Mouse (Mus musculus) embryonic facial prominence, embryonic 14.5 days (tissue): ENCODE data around the gene Zfp598. TPM values are rescaled to one million over a fixed set of nuclear protein-coding genes. Genes with fewer than 3 reads are reported as not detected.
A peak's percentile ranks its signal among the peaks of the same experiment; 100 is the strongest.

ENCODE experiments used
- ATAC-seq: fragments of 200-750 bp; cut with Nextera tagmentation; 2 replicates; pipeline ENCODE4 v1.8.0; 2017; ENCODE audit warnings: low read depth, moderate number of reproducible peaks, moderate TSS enrichment
- DNase-seq: peaks from one replicate; pipeline ENCODE4 v3.0.0-alpha.2; 2015; ENCODE audit warnings: low spot score
- H3K27ac ChIP-seq: fragments of 300-500 bp; sonication (generic); replicated peaks from 2 replicates; pipeline ENCODE4 v1.5.1; 2014; ENCODE audit warnings: low read depth, mild to moderate bottlenecking, low read length, moderate library complexity
- H3K27me3 ChIP-seq: fragments of 300-500 bp; sonication (generic); replicated peaks from 2 replicates; pipeline ENCODE4 v1.6.1; 2014; ENCODE audit warnings: low read length; ENCODE audit not compliant: control insufficient read depth, insufficient read depth
- H3K36me3 ChIP-seq: fragments of 300-500 bp; sonication (generic); 2 replicates; pipeline ENCODE4 v1.6.1; 2014; ENCODE audit warnings: low read length, mixed read lengths; ENCODE audit not compliant: control insufficient read depth, insufficient read depth
- H3K4me1 ChIP-seq: fragments of 300-500 bp; sonication (generic); 2 replicates; pipeline ENCODE4 v1.6.1; 2014; ENCODE audit warnings: antibody characterized with exemption, low read length; ENCODE audit not compliant: control insufficient read depth, insufficient read depth
- H3K4me2 ChIP-seq: fragments of 300-500 bp; sonication (generic); 2 replicates; pipeline ENCODE4 v1.6.1; 2014; ENCODE audit warnings: low read depth, mild to moderate bottlenecking, low read length, moderate library complexity, mixed read lengths
- H3K4me3 ChIP-seq: fragments of 300-500 bp; sonication (generic); 2 replicates; pipeline ENCODE4 v1.5.1; 2014; ENCODE audit warnings: low read depth, mild to moderate bottlenecking, low read length
- H3K9ac ChIP-seq: fragments of 300-500 bp; sonication (generic); 2 replicates; pipeline ENCODE4 v1.6.1; 2014; ENCODE audit warnings: low read depth, mild to moderate bottlenecking, low read length, moderate library complexity, mixed read lengths
- H3K9me3 ChIP-seq: fragments of 300-500 bp; sonication (generic); 2 replicates; pipeline ENCODE4 v1.6.1; 2016; ENCODE audit warnings: low read length; ENCODE audit not compliant: control insufficient read depth
- WGBS: fragments of 180-500 bp; shearing (Covaris S2); extraction: QIAGEN DNeasy Blood & Tissue Kit; methylation state at CpG from one replicate; pipeline ENCODE4 v1.1.7; 2014; 5-methylcytosine and 5-hydroxymethylcytosine counted together
- polyA plus RNA-seq: library from polyadenylated mRNA; unstranded; fragments of >200 nt; fragmentation: Nextera tagmentation; extraction: Ambion mirVana; gene quantifications from 2 replicates; pipeline ENCODE4 v1.2.1, GENCODE M21; 2014

The Zfp598 gene
- polyA plus RNA-seq, 1 experiment from 2014 or later: 25.2 TPM

DNA sequence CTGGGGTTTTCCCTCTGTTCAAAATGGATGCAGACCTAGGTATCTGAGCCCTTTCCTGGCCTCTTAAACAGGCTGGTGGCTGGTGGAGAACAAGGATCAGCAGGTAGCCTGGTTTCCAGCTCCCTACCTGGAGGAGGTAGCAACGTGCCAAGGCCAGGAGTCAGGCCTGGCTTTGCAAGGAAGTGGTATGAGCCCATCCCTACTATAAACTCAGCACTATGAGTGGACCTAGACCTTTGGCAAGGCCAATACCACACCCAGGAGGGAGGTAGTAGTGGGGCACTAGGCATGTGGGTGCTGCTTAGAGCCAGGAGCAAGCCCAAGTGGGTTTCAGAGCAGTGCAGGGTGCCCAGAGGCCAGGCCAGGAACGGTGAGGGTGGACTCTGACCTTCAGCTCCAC lies 30.0 kb downstream of the Zfp598 start:
- no peak for DNase-seq
- H3K9ac ChIP-seq: no peak overlapping the region
- 75% methylated on average over 2 of the region's 2 CpGs for WGBS
- peaks cover 16% of the 10 kb centered on the region for H3K4me1 ChIP-seq
- no peaks in the 10 kb centered on the region for H3K27me3 ChIP-seq
- H3K9me3 ChIP-seq: no peaks in the 10 kb centered on the region
- ATAC-seq: no peak
- H3K4me2 ChIP-seq: no peak overlapping the region
- no peak overlapping the region for H3K4me3 ChIP-seq
- H3K36me3 ChIP-seq: peaks cover 44% of the 10 kb centered on the region
- H3K27ac ChIP-seq: no peak overlapping the region

DNA sequence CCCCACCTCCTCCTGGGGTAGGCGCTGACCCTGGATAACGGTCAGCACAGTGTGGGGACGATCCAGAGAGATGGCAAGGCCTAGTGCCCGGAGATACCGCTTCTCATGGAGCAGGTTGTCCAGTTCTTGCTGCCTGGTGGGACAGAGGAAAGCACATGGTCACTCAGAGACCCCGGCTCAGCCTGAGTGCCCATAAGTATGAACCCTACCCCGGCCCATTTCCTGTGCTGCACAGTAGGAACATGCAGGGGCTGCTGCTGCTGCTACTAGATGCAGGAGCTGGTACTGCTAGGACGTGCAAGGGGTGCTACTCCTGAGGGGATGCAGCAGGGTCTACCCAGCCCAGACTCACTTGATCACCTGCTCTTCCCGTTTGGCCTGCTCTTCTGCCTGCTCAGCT lies 31.8 kb downstream of the Zfp598 start:
- Histone ChIP-seq H3K9ac (no peak overlapping the region; the same call in 1 of the 2 replicates), H3K4me1 (peaks cover 11% of the 10 kb centered on the region), H3K4me3 (no peak overlapping the region), H3K27me3 (no peaks in the 10 kb centered on the region), H3K4me2 (no peak overlapping the region), H3K9me3 (no peaks in the 10 kb centered on the region), H3K36me3 (peaks cover 53% of the 10 kb centered on the region), H3K27ac (no peak overlapping the region)
- ATAC-seq (no peak), DNase-seq (no peak)
- 94% methylated on average over 9 of the region's 9 CpGs for WGBS

DNA sequence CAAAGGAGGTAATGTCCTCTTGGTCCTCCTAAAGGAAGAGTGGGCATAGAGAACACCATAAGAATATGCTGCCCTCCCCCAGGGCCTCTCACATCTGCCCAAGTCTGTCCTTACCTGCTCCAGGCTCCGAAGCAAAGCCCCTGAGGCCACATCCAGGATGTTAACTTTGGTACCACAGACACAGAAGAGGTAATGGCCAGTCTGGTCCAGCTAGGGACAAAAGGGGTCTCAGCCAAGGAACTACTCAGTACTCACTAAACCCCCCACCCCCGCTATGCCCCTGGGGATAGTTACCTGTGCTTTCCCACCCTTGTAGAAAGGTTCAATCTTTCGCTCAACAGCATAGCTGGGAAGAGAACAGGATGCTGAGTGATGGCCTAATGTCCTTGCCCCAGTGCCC lies 36.3 kb downstream of the Zfp598 start:
- H3K4me3 ChIP-seq: no peak overlapping the region
- no peaks in the 10 kb centered on the region; the same call in 1 of the 2 replicates for H3K4me1 ChIP-seq
- no peak overlapping the region for H3K9ac ChIP-seq
- H3K36me3 ChIP-seq: peaks cover 37% of the 10 kb centered on the region
- H3K27me3 ChIP-seq: no peaks in the 10 kb centered on the region
- DNase-seq: no peak
- no peaks in the 10 kb centered on the region for H3K9me3 ChIP-seq
- H3K27ac ChIP-seq: no peak overlapping the region
- no peak overlapping the region for H3K4me2 ChIP-seq
- ATAC-seq: no peak
- 92% methylated on average over 3 of the region's 3 CpGs for WGBS

DNA sequence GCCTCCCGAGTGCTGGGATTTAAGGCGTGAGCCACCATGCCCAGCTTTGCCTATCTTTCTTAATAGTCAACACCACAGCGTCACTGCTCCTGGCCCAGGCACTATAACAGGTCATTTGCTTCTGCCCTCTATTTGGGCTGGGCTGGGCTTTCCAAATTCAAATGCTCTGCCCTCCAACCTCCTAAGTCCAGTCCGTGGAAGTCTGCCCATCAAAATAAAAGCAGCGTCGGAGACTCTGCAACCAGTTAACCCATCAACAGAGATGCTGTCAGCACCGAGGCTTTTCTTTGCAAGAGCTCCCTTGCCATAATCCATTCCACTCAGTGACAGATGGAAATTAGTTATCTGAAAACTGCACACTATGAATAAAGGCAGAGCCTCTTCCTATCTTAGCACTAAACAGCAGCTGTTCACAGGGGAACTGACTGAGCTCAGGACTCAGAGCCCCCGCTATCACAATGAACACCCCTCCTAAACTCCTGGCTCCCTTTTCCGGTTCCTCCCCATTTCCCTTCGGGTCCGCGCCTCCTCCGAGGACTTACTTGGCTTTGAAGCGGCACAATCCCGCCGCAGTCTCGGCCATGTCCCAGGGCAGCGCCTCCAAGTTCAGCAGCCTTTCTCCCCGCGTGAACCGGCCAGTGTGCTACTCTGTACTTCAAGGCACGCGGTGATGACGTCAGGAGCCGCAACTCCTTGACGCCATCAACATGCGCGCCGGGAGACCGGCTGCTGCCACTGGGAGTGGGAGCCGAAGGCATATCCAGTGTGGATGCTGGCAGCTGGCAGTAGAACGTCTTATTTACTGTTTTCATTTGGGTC lies 37.7 kb downstream of the Zfp598 start, which contains the start of gene Tbl3:
Tbl3 (minus strand) TSS at position 679 of the 819 bp plus-strand sequence.
- no peaks in the 10 kb centered on the region for H3K27me3 ChIP-seq
- peaks cover 24% of the 10 kb centered on the region for H3K36me3 ChIP-seq
- peak within 1 kb of the TSS; percentile 78 for H3K27ac ChIP-seq
- 5% methylated on average over 32 of the region's 32 CpGs for WGBS
- H3K4me1 ChIP-seq: no peaks in the 10 kb centered on the region; the same call in 1 of the 2 replicates
- H3K9ac ChIP-seq: peak within 1 kb of the TSS; percentile 73
- H3K4me2 ChIP-seq: peak within 1 kb of the TSS; percentile 71
- H3K9me3 ChIP-seq: no peaks in the 10 kb centered on the region
- ATAC-seq (peak; percentile 93), DNase-seq (peak; percentile 96)
- peak within 1 kb of the TSS; percentile 70 for H3K4me3 ChIP-seq

DNA sequence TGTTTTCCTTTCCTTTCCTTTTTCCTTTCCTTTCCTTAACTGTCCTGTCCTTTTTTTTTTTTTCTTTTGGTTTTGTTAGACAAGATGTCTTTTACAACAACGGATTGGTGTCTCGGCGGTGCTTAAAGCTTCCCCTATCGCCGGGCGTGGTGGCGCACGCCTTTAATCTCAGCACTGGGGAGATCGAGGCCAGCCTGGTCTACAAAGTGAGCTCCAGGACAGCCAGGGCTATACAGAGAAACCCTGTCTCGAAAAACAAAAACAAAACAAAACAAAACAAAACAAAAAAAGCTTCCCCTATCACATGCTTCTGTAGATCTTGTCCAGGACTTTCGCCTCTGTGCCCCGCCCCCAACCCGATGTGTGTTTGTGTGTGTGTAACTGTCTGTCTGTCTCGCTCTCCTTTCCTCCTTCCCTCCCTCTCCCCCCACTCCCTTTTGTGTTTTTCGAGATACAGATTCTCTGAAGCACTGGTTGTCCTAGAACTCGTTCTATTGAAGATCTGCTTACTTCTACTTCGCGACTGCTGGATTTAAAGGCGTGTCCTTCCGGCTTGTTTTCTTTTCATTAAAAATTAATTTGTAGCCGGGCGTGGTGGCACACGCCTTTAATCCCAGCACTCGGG lies 38.4 kb downstream of the Zfp598 start:
- Histone ChIP-seq H3K4me1 (no peaks in the 10 kb centered on the region; the same call in 1 of the 2 replicates), H3K4me3 (peak overlapping the region; percentile 70), H3K27ac (peak overlapping the region; percentile 78), H3K36me3 (peaks cover 18% of the 10 kb centered on the region), H3K9ac (peak overlapping the region; percentile 73), H3K4me2 (peak overlapping the region; percentile 71), H3K9me3 (no peaks in the 10 kb centered on the region), H3K27me3 (no peaks in the 10 kb centered on the region)
- WGBS: 4% methylated on average over 24 of the region's 24 CpGs
- peak; percentile 25 for DNase-seq
- 0 out of 2 replicates have a peak, but pooled peaks have one; percentile 39 for ATAC-seq

DNA sequence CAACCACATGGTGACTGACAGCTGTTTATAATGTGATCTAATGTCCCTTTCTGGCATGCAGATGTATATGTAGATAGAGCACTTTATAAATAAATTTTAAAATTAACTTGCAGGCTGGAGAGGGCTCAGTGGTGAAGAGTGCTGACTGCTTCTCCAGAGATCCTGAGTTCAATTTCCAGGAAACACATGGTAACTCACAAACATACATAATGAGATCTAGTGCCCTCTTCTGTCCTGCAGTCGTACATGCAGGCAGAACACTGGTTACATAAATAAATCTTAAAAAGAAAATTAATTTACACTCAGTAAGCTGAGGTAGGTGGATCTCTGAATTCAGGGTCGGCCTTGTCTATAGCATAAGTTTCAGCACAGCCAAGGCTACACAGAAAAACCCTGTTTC lies 39.2 kb downstream of the Zfp598 start:
- Histone ChIP-seq H3K27me3 (no peaks in the 10 kb centered on the region), H3K9me3 (no peaks in the 10 kb centered on the region), H3K27ac (no peak overlapping the region), H3K9ac (no peak overlapping the region; the same call in 1 of the 2 replicates), H3K4me3 (no peak overlapping the region), H3K4me2 (0 out of 2 replicates have a peak overlapping the region, but pooled peaks have one; percentile 71), H3K4me1 (no peaks in the 10 kb centered on the region; the same call in 1 of the 2 replicates), H3K36me3 (peaks cover 17% of the 10 kb centered on the region)
- WGBS: 32% methylated on average over 2 of the region's 2 CpGs
- DNase-seq (peak; percentile 58), ATAC-seq (no peak)

DNA sequence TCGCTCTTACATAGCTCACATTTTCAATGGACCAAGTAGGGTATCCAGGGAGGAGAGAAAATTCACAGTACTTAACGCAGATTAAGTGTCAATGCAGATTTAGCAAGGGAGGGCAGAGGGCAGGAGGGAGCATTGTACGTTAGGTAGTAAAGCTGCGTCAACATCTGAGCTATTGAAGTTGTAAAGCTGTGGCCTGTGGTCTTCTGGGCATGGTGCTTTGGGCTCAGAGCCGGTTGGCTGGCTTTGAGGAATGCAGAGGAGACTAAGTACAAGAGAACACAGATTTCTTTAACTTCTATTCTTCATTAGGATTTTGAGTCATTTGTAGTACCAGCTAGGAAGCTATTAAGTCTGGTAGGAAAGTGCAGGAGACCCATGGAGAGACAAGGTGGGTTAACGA lies 46.1 kb downstream of the Zfp598 start:
- Histone ChIP-seq H3K27ac (no peak overlapping the region), H3K4me3 (no peak overlapping the region), H3K9ac (no peak overlapping the region), H3K9me3 (no peaks in the 10 kb centered on the region), H3K4me1 (no peaks in the 10 kb centered on the region; the same call in 1 of the 2 replicates), H3K27me3 (no peaks in the 10 kb centered on the region), H3K4me2 (no peak overlapping the region), H3K36me3 (peaks cover 21% of the 10 kb centered on the region; the same call in 1 of the 2 replicates)
- ATAC-seq (no peak), DNase-seq (no peak)
- WGBS: 78% methylated on average over 6 of the region's 6 CpGs

DNA sequence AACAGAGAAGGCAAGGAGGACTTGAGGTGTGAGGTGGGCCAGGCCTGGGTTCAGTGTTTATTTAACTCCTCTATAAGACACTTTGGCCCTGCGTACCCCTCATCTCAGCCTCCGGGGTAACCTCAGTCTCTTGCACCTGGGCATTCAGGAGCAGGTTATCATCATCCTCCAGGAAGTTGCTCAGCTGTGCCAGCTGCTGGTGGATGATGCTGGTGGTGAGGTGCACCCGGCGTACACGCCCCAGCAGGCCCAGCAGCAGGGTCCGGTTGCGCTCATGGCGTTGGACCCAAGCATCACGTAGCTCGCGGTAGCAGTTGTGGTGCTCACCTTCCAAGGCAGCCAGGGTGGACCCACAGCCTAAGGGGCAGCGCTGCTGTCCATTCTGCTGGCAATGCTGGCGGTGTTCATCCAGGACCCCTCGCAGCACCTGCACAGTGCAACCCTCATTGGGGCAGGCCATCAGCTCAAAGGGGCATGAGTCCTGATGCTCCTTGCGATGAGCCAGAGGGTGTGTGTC lies 46.7 kb downstream of the Zfp598 start:
- H3K4me2 ChIP-seq: no peak overlapping the region
- ATAC-seq (no peak), DNase-seq (no peak)
- H3K4me1 ChIP-seq: peaks cover under 1% of the 10 kb centered on the region; the same call in 1 of the 2 replicates
- no peak overlapping the region for H3K27ac ChIP-seq
- H3K4me3 ChIP-seq: no peak overlapping the region
- no peaks in the 10 kb centered on the region for H3K27me3 ChIP-seq
- H3K9ac ChIP-seq: no peak overlapping the region
- peaks cover 25% of the 10 kb centered on the region for H3K36me3 ChIP-seq
- no peaks in the 10 kb centered on the region for H3K9me3 ChIP-seq
- WGBS: 96% methylated on average over 15 of the region's 15 CpGs
